Mouse (Mus musculus) megakaryocyte, embryonic 14.5 days (primary cell): ENCODE results near the gene Irak1.

Experiments
- FLI1 ChIP-seq: IDR thresholded peaks from 2 replicates; pipeline ENCODE4 v1.6.1; 2012; ENCODE audit warnings: low read length, inconsistent platforms, mixed read lengths
- GATA1 ChIP-seq: IDR thresholded peaks from 3 replicates; pipeline ENCODE4 v1.6.1; 2012; ENCODE audit warnings: mixed read lengths, low read length, inconsistent platforms, borderline replicate concordance

DNA sequence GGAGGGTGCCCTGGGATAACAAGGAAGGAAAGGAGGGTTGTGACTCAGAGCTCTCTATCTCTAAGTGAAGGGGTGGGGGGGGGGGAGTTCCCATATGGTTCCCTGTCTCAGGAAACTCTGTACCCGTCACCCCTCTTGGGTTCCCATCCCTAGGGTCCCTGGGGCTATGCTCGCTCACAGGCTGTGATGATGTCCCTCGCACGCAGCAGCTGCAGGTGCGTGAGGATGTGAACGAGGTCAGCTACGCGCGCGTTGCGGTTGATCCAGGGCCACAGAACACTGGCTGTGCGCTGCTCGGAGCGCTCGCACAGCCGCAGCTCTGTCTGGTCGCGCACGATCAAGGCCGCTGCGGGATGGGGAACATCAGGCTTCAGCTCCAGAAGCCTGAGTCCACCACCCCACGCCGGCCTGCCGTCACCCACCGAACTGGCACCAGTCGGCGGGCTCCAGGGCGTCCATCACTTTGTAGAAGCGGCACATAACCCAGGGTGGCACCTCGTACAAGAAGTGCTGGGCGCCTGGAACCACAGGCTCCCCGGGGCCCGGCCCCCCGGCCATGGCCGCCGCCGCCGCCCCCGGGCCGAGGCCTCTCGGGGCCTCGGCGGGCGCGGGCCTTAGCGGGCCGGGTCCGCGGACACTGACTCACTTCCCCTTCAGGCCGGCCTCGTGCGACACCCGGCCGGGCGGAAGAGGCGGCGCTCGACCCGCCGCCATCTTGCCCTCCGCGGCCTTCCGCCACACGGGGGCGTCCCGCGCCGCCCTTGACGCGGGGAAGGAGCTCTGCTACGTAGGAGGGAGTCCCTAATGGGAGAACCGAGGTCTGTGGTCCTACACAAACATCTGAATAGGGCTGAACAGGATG lies at the start of gene Irak1:
- TF ChIP-seq GATA1 (no peak), FLI1 (no peak)
